Mouse (Mus musculus) heart, adult 2 months (tissue): ENCODE results near the gene Kctd10. TPM values are rescaled to one million over a fixed set of nuclear protein-coding genes. Genes with fewer than 3 reads are reported as not detected.
A peak's percentile ranks its signal among the peaks of the same experiment; 100 is the strongest.

Experiments
- DNase-seq, 2 experiments: peaks; one replicate each; pipeline ENCODE4 v3.0.0; 2021
- H3K27ac ChIP-seq: fragments of 200-600 bp; 2 replicates; pipeline ENCODE4 v1.8.1; 2022
- H3K27me3 ChIP-seq: fragments of 200-500 bp; 2 replicates; pipeline ENCODE4 v1.6.1; 2012; ENCODE audit warnings: mild to moderate bottlenecking, low read length, inconsistent platforms, mixed read lengths; ENCODE audit not compliant: control insufficient read depth, insufficient read depth
- H3K36me3 ChIP-seq: fragments of 200-500 bp; 2 replicates; pipeline ENCODE4 v1.6.1; 2012; ENCODE audit warnings: low read length, inconsistent platforms; ENCODE audit not compliant: control insufficient read depth, insufficient read depth
- H3K4me1 ChIP-seq: fragments of 200-500 bp; 2 replicates; pipeline ENCODE4 v1.6.1; 2011; ENCODE audit warnings: low read length; ENCODE audit not compliant: control insufficient read depth, insufficient read depth
- H3K4me3 ChIP-seq: fragments of 200-600 bp; 2 replicates; pipeline ENCODE4 v1.8.1; 2022
- H3K79me2 ChIP-seq: fragments of 200-500 bp; replicated peaks from 2 replicates; pipeline ENCODE4 v1.6.1; 2012; ENCODE audit warnings: mild to moderate bottlenecking, inconsistent platforms, low read length, moderate library complexity, mixed read lengths; ENCODE audit not compliant: control insufficient read depth, insufficient read depth
- H3K9ac ChIP-seq: fragments of 200-500 bp; 2 replicates; pipeline ENCODE4 v1.6.1; 2012; ENCODE audit warnings: low read depth, mild to moderate bottlenecking, control low read depth, inconsistent platforms, low read length, mixed read lengths
- CTCF ChIP-seq: fragments of 200-600 bp; IDR thresholded peaks from 2 replicates; pipeline ENCODE4 v1.8.1; 2022; ENCODE audit warnings: antibody characterized with exemption, mild to moderate bottlenecking, moderate library complexity
- EP300 ChIP-seq: fragments of 200-500 bp; IDR thresholded peaks from 2 replicates; pipeline ENCODE4 v1.6.1; 2011; ENCODE audit warnings: low read depth, low read length, control low read depth; ENCODE audit not compliant: insufficient read depth
- POLR2A ChIP-seq: fragments of 200-500 bp; IDR thresholded peaks from 2 replicates; pipeline ENCODE4 v1.6.1; 2011; ENCODE audit warnings: mild to moderate bottlenecking, low read depth, low read length, control low read depth; ENCODE audit not compliant: insufficient read depth
- WGBS: fragments of 180-500 bp; shearing (Covaris S2); methylation state at CpG from one replicate; pipeline ENCODE4 v1.1.7; 2018; 5-methylcytosine and 5-hydroxymethylcytosine counted together
- intact Hi-C: fragments of 180-260 bp; cut with DNase I; formaldehyde crosslinking; loops from one replicate; pipeline ENCODE4 v1.15.1; 2025
- polyA plus RNA-seq: library from polyadenylated mRNA; depleted of rRNA; stranded (reverse); fragments of >200 nt; gene quantifications from 2 replicates; pipeline ENCODE4 v1.2.3, GENCODE M21; 2012
- total RNA-seq, 2 experiments: library from RNA; stranded (reverse); gene quantifications; 2 replicates each; pipeline ENCODE4 v1.2.3; 2021

The Kctd10 gene
- total and polyA plus RNA-seq, 3 experiments: 48.0 to 51.8 (median 48.9) TPM

DNA sequence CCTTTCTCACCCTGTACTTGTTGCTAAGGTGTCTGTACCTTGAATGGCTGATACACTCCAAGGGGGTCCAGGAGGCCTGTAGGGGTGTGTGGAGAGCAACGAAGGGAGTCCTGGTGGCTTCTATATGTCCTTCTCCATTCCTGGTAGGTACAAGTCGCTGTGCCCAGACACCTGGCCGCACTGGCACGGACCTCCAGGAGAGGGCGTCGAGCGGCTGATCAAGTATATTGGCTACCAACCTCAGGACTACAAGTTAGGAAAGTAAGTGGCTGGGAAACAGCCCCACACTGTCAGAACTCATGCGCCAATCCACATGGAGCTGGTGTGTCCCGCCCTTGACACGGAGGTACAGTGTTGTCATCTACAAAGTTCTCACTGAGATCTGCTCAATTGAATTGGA lies 28.8 kb downstream of the Kctd10 start:
- 55% methylated on average over 10 of the region's 10 CpGs for WGBS
- DNase-seq: no peak
- Histone ChIP-seq H3K4me1 (no peaks in the 10 kb centered on the region), H3K79me2 (no peaks in the 10 kb centered on the region), H3K27ac (no peak overlapping the region), H3K27me3 (no peaks in the 10 kb centered on the region), H3K4me3 (no peak overlapping the region), H3K9ac (no peak overlapping the region), H3K36me3 (no peaks in the 10 kb centered on the region)
- TF ChIP-seq POLR2A: no peak
- peak; percentile 42 for TF ChIP-seq CTCF
- intact Hi-C loops: no loop called here

DNA sequence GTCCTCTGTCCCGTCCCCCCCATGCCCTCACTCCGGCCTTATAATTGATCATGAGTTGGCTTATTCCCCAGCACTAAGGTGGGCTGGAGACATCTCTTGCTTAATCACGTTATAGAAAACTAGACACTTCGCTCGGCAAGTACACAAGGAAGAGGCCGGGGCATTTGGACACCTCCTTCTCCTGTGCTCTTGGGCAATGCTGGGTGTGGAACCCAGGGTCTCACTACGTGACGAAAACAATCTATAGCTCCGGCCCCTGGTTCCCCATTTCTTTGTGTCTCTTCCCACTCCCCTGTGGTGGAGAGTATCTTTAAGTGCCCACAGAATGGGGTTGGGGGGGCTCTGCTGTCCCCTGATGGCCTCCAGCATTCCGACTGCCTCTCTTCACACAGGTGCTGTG lies 33.3 kb downstream of the Kctd10 start:
- no peak for TF ChIP-seq EP300
- no peak for TF ChIP-seq POLR2A
- no peak for TF ChIP-seq CTCF
- H3K4me3 ChIP-seq: no peak overlapping the region
- no peaks in the 10 kb centered on the region for H3K79me2 ChIP-seq
- 76% methylated on average over 10 of the region's 10 CpGs for WGBS
- H3K27ac ChIP-seq: no peak overlapping the region
- no peak for DNase-seq
- intact Hi-C loops: no loop called here
- H3K4me1 ChIP-seq: no peaks in the 10 kb centered on the region
- H3K27me3 ChIP-seq: no peaks in the 10 kb centered on the region
- no peaks in the 10 kb centered on the region for H3K36me3 ChIP-seq
- H3K9ac ChIP-seq: no peak overlapping the region

- WGBS: 58% methylated on average over 3 of the region's 3 CpGs
- Histone ChIP-seq H3K27me3 (no peaks in the 10 kb centered on the region), H3K4me1 (no peaks in the 10 kb centered on the region), H3K4me3 (no peak overlapping the region), H3K36me3 (no peaks in the 10 kb centered on the region), H3K27ac (no peak overlapping the region), H3K79me2 (no peaks in the 10 kb centered on the region), H3K9ac (no peak overlapping the region)
- TF ChIP-seq EP300 (no peak), CTCF (no peak), POLR2A (no peak)
- intact Hi-C loops: no loop called here
- no peak for DNase-seq
Observed at GRCm38 (mm10) chr5:114345538-114345937, 34.8 kb downstream of the Kctd10 start.

- Histone ChIP-seq H3K79me2 (no peaks in the 10 kb centered on the region), H3K27ac (no peak overlapping the region), H3K9ac (no peak overlapping the region), H3K4me1 (no peaks in the 10 kb centered on the region), H3K36me3 (no peaks in the 10 kb centered on the region), H3K4me3 (no peak overlapping the region), H3K27me3 (no peaks in the 10 kb centered on the region)
- 75% methylated on average over 7 of the region's 7 CpGs for WGBS
- intact Hi-C loops: no loop called here
- DNase-seq: no peak
- no peak for TF ChIP-seq POLR2A
- TF ChIP-seq CTCF: no peak
- no peak for TF ChIP-seq EP300
Observed at GRCm38 (mm10) chr5:114343612-114344011, 36.7 kb downstream of the Kctd10 start.

GRCm38 (mm10) chr5:114342996-114343395 lies 37.3 kb downstream of the Kctd10 start:
- Histone ChIP-seq H3K4me3 (no peak overlapping the region), H3K27ac (no peak overlapping the region), H3K36me3 (no peaks in the 10 kb centered on the region), H3K4me1 (no peaks in the 10 kb centered on the region), H3K27me3 (no peaks in the 10 kb centered on the region), H3K79me2 (no peaks in the 10 kb centered on the region), H3K9ac (no peak overlapping the region)
- no peak for DNase-seq
- WGBS: 59% methylated on average over 5 of the region's 5 CpGs
- intact Hi-C loops: no loop called here
- TF ChIP-seq CTCF (no peak), EP300 (no peak), POLR2A (no peak)

DNA sequence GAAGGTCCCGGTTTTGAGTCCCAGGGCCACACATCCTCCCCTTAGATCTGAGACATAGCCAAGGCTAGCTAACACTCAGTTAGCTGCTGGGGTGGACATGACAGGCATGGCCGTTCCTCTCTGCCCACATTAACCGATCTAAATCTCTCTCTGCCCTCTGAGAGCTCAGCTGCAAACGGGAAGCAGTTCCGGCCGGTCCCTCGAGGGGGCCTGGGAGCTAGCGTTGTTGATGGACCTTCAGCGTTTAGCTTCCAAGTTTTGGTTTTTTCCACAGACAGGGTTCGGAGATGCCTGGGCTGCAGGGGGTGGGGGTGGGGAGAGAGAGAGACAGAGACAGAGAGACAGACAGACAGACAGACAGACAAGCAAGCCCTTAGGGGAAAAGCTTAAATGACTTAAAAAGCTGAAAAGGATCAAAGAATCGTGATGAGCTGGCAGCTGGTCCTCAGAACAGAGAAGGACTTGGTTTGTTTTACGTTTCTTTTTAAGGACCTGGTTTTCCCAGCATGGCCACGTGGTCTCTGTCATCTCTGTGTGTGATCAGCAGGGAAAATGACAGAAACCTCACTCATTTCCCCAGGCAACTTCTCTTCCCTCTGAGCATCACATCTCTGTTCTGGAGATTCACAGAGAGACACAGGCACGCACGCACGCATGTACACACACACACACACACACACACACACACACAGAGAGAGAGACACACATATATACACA lies 56.4 kb downstream of the Kctd10 start:
- intact Hi-C loops: no loop called here
- H3K27me3 ChIP-seq: no peaks in the 10 kb centered on the region
- 20% methylated on average over 16 of the region's 16 CpGs for WGBS
- H3K4me1 ChIP-seq: no peaks in the 10 kb centered on the region
- H3K79me2 ChIP-seq: no peaks in the 10 kb centered on the region
- H3K4me3 ChIP-seq: no peak overlapping the region
- no peaks in the 10 kb centered on the region for H3K36me3 ChIP-seq
- no peak overlapping the region for H3K9ac ChIP-seq
- TF ChIP-seq EP300 (no peak), CTCF (peak; percentile 62)
- H3K27ac ChIP-seq: no peak overlapping the region
- DNase-seq: peak; percentile 28 to 50
